Mouse (Mus musculus): ENCODE results near the gene 5530401A14Rik.

The 5530401A14Rik gene

DNA sequence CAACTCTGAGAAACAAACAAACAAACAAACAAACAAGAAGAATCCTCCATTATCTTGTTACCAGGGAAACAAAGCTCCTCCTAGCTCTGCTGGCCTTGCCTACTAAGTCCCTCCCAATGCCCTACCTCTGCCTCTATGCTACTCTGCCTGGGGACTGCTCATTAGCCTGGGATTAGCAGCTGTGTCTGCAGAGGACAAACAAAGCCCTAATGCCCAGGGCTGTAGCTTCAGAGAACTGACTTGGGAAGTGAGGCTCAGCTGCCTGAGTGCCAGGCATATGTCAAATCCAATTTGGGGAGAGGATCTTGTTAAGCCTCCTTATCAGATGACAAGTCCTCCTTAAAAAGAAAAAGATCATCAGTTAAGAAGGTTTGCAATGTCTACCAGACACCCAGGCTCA is 65.9 kb downstream of the 5530401A14Rik start:
- no peak for DNase-seq (ENCODE audit: low spot score in 2 of 2)

DNA sequence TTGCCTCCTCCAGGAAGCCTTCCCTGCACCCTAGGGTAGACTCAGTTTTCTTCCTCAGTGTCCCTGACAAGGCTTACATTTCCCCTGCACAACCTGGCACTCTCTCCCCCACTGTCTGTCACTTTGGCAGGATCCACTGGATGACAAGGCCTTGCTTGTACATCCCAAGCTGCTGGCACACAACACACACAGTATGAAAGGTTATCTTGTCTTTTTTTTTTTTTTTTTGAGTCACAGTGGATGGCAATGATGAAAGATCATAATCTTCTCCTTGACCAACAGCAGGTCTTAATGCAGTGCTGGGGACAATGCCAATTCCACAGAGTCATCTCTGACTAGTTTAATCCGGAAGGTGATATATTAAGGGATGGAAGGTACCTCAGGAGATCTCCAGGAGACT is 77.0 kb downstream of the 5530401A14Rik start:
- DNase-seq (ENCODE audit: low spot score in 2 of 2) = no peak

DNA sequence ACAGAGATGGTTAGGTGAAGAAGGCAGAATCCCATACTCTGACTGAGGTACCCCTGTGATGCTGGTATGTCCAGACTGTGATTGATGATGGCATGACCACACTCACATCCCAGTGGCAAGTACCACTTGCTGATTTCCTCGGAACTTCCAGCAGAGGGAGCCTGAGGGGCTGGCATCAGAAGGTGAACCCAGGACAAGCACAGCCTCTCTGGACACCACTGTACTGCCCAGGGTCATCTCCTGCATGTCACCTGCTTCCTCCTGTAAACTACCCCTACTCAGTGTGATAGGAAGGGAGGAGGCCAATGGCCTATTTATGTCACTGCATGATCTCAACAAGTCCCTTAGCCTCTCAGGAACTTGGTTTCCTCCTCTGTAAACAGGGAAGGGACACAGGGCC is 80.5 kb downstream of the 5530401A14Rik start:
- DNase-seq (ENCODE audit: low spot score in 2 of 2) = no peak

DNA sequence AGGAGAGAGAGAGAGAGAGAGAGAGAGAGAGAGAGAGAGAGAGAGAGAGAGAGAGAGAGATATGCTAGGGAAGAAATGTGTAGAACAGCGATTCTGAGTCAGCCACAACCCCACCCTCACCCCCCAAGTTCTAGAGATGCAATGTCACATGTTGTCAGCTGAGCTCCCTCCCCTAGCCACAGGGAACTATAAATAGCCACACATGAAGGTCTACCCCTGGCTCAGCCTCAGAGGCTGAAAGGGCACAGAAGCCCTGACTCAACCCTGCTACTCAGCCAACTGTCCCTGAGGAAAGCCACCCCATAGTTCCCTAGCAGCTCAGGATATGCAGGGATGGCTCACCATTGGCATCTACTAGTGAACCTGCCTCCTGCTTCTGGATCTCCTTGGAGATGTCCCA is 81.7 kb downstream of the 5530401A14Rik start:
- DNase-seq (ENCODE audit: low spot score in 2 of 2) = no peak

All from right cerebral cortex, postnatal 36 days (tissue).